Mouse (Mus musculus) forebrain, embryonic 11.5 days (tissue): ENCODE measurements at regions not wholly inside any gene's neighbourhood (a gene's known extent, or its start where the extent isn't known, plus 50 kb on each side); places are given as distances from the start of the nearest gene placed in this dataset.

ENCODE experiments used
- ATAC-seq: fragments of 200-750 bp; cut with Nextera tagmentation; replicated peaks from 2 replicates; pipeline ENCODE4 v1.8.0; 2017; ENCODE audit warnings: moderate TSS enrichment; ENCODE audit not compliant: low FRiP score
- DNase-seq: peaks from one replicate; pipeline ENCODE4 v3.0.0-alpha.2; 2017; ENCODE audit warnings: low spot score
- H3K27ac ChIP-seq: fragments of 300-500 bp; sonication (generic); 2 replicates; pipeline ENCODE4 v1.5.1; 2014; ENCODE audit warnings: low read depth, low read length
- H3K27me3 ChIP-seq: fragments of 300-500 bp; sonication (generic); 2 replicates; pipeline ENCODE4 v1.6.1; 2014; ENCODE audit warnings: mild to moderate bottlenecking, low read length, mixed read lengths; ENCODE audit not compliant: control insufficient read depth, insufficient read depth
- H3K36me3 ChIP-seq: fragments of 300-500 bp; sonication (generic); 2 replicates; pipeline ENCODE4 v1.6.1; 2014; ENCODE audit warnings: mild to moderate bottlenecking, low read length, moderate library complexity, mixed read lengths; ENCODE audit not compliant: control insufficient read depth, insufficient read depth
- H3K4me1 ChIP-seq: fragments of 300-500 bp; sonication (generic); replicated peaks from 2 replicates; pipeline ENCODE4 v1.6.1; 2014; ENCODE audit warnings: low read length, mixed read lengths; ENCODE audit not compliant: control insufficient read depth, insufficient read depth
- H3K4me2 ChIP-seq: fragments of 300-500 bp; sonication (generic); 2 replicates; pipeline ENCODE4 v1.6.1; 2014; ENCODE audit warnings: low read depth, mild to moderate bottlenecking, low read length, moderate library complexity, mixed read lengths; ENCODE audit not compliant: severe bottlenecking
- H3K4me3 ChIP-seq: fragments of 300-500 bp; sonication (generic); 2 replicates; pipeline ENCODE4 v1.5.1; 2014; ENCODE audit warnings: low read depth, low read length
- H3K9ac ChIP-seq: fragments of 300-500 bp; sonication (generic); 2 replicates; pipeline ENCODE4 v1.6.1; 2014; ENCODE audit warnings: low read length
- H3K9me3 ChIP-seq: fragments of 300-500 bp; sonication (generic); 2 replicates; pipeline ENCODE4 v1.6.1; 2016; ENCODE audit warnings: low read length, mixed read lengths; ENCODE audit not compliant: control insufficient read depth
- WGBS: fragments of 180-500 bp; shearing (Covaris S2); extraction: QIAGEN DNeasy Blood & Tissue Kit; methylation state at CpG from one replicate; pipeline ENCODE4 v1.1.7; 2014; 5-methylcytosine and 5-hydroxymethylcytosine counted together

- H3K36me3 ChIP-seq: no peaks in the 10 kb centered on the region
- WGBS: 90% methylated on average over 6 of the region's 6 CpGs
- H3K4me3 ChIP-seq: no peak overlapping the region
- no peaks in the 10 kb centered on the region for H3K9me3 ChIP-seq
- no peak for DNase-seq
- no peak overlapping the region for H3K9ac ChIP-seq
- no peak overlapping the region for H3K27ac ChIP-seq
- peaks cover 10% of the 10 kb centered on the region; the same call in 1 of the 2 replicates for H3K4me1 ChIP-seq
- ATAC-seq: no peak
- no peak overlapping the region for H3K4me2 ChIP-seq
- H3K27me3 ChIP-seq: no peaks in the 10 kb centered on the region
These were observed 100.9 kb downstream of the Zfp36l1 start for GRCm38 (mm10) chr12:80011916-80012315.

DNA sequence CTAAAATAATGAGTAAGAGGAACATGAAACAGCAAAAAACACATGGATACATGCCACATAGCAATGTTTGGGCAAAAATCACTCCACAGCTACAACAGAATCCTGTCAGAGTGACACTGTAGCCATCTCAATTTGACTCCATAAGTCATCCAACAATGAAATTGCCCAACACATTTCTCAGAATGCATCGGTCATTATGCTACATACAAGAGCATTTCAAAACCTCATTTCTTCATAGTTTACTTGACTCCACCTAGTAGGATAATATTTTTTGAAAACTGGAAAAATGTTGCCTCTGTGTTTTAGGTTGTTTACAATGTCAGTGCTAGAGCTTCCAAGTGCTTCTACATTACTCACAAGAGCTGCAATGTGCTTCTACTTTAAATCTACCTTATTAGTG lies 101.9 kb downstream of the Zfp36l1 start:
- H3K9ac ChIP-seq: no peak overlapping the region
- no peak for ATAC-seq
- H3K4me1 ChIP-seq: peaks cover 10% of the 10 kb centered on the region; the same call in 1 of the 2 replicates
- H3K27me3 ChIP-seq: no peaks in the 10 kb centered on the region
- no peaks in the 10 kb centered on the region for H3K36me3 ChIP-seq
- H3K9me3 ChIP-seq: no peaks in the 10 kb centered on the region
- no peak overlapping the region for H3K4me2 ChIP-seq
- no peak overlapping the region for H3K27ac ChIP-seq
- DNase-seq: no peak
- WGBS: 96% methylated on average over 1 of the region's 1 CpGs
- H3K4me3 ChIP-seq: no peak overlapping the region

- ATAC-seq (no peak), DNase-seq (no peak)
- Histone ChIP-seq H3K9me3 (no peaks in the 10 kb centered on the region), H3K27me3 (no peaks in the 10 kb centered on the region), H3K9ac (no peak overlapping the region), H3K27ac (no peak overlapping the region), H3K36me3 (no peaks in the 10 kb centered on the region), H3K4me2 (no peak overlapping the region), H3K4me3 (no peak overlapping the region), H3K4me1 (peaks cover 10% of the 10 kb centered on the region; the same call in 1 of the 2 replicates)
- WGBS: 62% methylated on average over 2 of the region's 2 CpGs
These were observed 102.6 kb downstream of the Zfp36l1 start for GRCm38 (mm10) chr12:80010220-80010619.

DNA sequence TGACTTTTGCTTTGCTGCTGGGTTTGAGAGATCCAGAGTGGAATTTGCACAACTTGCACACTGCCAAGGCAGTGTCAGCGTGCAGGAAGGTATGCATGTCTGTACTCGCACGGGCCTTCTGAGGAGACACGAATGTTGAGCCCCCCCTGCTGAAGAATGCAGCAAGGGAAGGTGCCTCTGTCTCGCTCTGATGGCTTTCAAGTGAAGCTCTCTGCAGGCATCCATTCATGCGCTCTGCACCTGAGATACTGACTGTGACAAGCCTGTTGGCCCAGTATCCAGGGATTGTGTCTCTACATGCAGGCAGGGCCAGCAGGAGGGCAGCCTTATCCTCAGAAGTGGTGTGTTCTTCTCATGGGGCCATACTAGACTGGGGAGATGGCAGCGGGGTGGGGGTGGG lies 105.0 kb downstream of the Zfp36l1 start:
- H3K4me1 ChIP-seq: 0 out of 2 replicates have a peak, but pooled peaks cover 2% of the 10 kb centered on the region
- H3K4me2 ChIP-seq: no peak overlapping the region
- WGBS: 22% methylated on average over 7 of the region's 7 CpGs
- no peak for DNase-seq
- no peak for ATAC-seq
- H3K4me3 ChIP-seq: no peak overlapping the region
- no peaks in the 10 kb centered on the region for H3K9me3 ChIP-seq
- H3K36me3 ChIP-seq: no peaks in the 10 kb centered on the region
- no peak overlapping the region for H3K9ac ChIP-seq
- no peak overlapping the region for H3K27ac ChIP-seq
- H3K27me3 ChIP-seq: no peaks in the 10 kb centered on the region

DNA sequence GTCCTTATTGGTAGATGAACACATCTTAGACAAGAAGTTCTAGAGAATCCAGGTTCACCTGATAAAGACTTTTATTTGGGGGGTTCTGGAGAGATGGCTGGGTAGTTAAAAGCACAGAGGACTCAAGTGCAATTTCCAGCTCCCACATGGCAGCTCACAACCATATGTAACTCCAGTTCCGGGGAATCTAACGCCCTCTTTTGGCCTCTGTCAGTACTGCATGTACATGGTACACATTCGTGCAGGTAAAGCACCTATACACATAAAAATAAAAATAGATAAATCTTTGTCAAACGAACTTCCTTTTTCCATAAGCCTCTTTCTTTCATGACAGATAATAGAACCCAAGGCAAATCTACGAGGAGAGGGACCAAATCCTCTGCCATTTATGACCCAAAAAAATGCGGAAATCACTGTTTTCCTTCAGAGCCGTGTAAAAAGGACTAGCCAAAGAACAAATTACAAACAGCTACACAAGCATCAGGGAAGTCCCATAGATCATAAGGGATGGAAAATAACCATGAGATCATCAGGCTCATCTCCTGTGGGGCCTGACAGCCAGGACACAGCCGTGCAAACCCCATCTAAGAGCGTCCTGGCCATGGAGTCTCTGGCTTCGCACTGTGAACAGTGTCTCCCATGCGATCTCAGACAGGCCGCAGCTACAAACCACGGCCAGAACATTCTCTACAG lies 107.4 kb downstream of the Zfp36l1 start:
- Histone ChIP-seq H3K27ac (no peak overlapping the region), H3K27me3 (no peaks in the 10 kb centered on the region), H3K4me3 (no peak overlapping the region), H3K4me1 (peaks cover 2% of the 10 kb centered on the region; the same call in 1 of the 2 replicates), H3K9me3 (no peaks in the 10 kb centered on the region), H3K9ac (no peak overlapping the region), H3K36me3 (no peaks in the 10 kb centered on the region), H3K4me2 (no peak overlapping the region)
- no peak for DNase-seq
- 90% methylated on average over 13 of the region's 13 CpGs for WGBS
- ATAC-seq: no peak

DNA sequence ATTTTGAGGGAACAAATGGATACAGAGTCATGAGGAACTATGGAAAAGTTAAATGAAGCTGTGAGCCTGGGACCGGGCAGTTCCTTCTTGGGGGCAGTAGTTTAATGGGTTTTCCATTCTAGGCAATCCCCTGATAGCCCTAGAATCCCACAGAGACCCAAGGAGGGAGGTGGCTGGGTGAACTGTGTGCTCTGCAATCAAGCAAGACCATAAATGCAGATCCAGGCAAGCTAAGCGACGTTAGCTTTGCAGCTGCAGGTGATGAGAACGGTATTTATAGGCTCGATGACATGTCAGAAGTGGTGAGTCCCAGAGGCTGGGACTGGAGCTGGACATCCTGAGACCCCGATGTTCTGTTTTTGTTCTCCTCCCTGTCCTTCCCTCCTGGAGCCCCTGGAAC lies 108.2 kb downstream of the Zfp36l1 start:
- H3K4me2 ChIP-seq: no peak overlapping the region
- ATAC-seq (no peak), DNase-seq (no peak)
- no peak overlapping the region for H3K4me3 ChIP-seq
- H3K36me3 ChIP-seq: no peaks in the 10 kb centered on the region
- 95% methylated on average over 6 of the region's 6 CpGs for WGBS
- peaks cover 2% of the 10 kb centered on the region; the same call in 1 of the 2 replicates for H3K4me1 ChIP-seq
- H3K27ac ChIP-seq: no peak overlapping the region
- H3K27me3 ChIP-seq: no peaks in the 10 kb centered on the region
- no peak overlapping the region for H3K9ac ChIP-seq
- H3K9me3 ChIP-seq: no peaks in the 10 kb centered on the region

GRCm38 (mm10) chr12:80003486-80003885 lies 109.3 kb downstream of the Zfp36l1 start:
- H3K4me2 ChIP-seq: no peak overlapping the region
- DNase-seq (no peak), ATAC-seq (no peak)
- no peak overlapping the region for H3K27ac ChIP-seq
- no peak overlapping the region for H3K4me3 ChIP-seq
- H3K27me3 ChIP-seq: no peaks in the 10 kb centered on the region
- peaks cover 2% of the 10 kb centered on the region; the same call in 1 of the 2 replicates for H3K4me1 ChIP-seq
- H3K36me3 ChIP-seq: no peaks in the 10 kb centered on the region
- no peaks in the 10 kb centered on the region for H3K9me3 ChIP-seq
- no peak overlapping the region for H3K9ac ChIP-seq
- 94% methylated on average over 12 of the region's 12 CpGs for WGBS

DNA sequence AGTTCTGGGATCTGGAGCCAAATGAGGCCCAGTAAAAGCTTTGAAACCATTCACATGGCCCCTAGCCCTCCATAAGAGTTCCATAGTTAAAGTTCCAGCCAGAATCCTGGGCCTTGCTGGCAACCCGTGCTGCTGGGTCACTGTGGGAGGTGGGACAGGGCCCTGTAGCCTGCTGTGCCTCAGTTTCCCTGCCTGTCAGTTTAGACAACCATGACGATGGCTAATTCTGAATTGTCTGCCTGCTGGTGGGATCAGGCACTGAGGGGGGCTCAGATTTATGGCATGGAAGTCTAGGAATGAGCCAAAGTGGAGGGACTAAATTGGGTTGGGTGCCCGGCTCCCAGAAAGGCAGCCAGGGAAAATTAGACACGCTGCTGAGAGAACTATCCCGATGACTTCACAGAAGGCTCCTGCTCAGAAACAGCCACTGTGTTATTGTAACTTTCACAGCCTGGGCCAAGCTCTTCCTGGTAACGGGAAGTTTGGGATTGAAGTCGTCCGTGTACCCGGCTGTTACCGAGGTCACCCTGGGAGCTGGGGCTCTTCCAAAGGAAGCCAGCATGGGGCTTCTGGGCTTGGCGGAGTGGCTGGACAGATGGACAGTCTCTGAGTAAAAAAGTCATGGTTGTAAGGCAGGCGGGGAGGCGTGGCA lies 110.2 kb downstream of the Zfp36l1 start:
- 82% methylated on average over 13 of the region's 13 CpGs for WGBS
- ATAC-seq (no peak), DNase-seq (no peak)
- Histone ChIP-seq H3K9ac (no peak overlapping the region), H3K27me3 (no peaks in the 10 kb centered on the region), H3K36me3 (no peaks in the 10 kb centered on the region), H3K27ac (no peak overlapping the region), H3K4me3 (no peak overlapping the region), H3K4me1 (peaks cover 1% of the 10 kb centered on the region; the same call in 1 of the 2 replicates), H3K9me3 (no peaks in the 10 kb centered on the region), H3K4me2 (no peak overlapping the region)

DNA sequence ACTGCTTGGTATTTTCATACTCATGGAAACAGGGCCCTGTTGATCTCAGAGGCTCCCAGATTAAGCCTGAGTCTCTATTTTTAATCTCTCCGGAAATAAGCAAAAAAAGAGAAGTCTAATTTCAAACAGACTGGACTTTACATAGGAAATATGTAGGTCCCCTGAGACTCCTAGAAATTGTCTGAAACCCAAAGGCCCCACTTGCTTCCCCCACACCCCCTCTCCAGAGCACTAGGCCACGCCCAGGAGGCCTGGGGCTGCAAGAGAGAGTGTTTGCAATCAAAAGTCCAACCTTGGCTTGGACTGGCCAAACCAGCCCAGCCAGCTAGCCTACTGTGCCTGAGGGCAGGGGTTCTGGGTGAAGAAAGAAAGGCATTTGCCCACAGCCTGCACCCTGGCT lies 111.0 kb downstream of the Zfp36l1 start:
- DNase-seq (no peak), ATAC-seq (no peak)
- no peaks in the 10 kb centered on the region for H3K27me3 ChIP-seq
- H3K4me3 ChIP-seq: no peak overlapping the region
- 88% methylated on average over 2 of the region's 2 CpGs for WGBS
- H3K4me1 ChIP-seq: no peaks in the 10 kb centered on the region; the same call in 1 of the 2 replicates
- H3K4me2 ChIP-seq: no peak overlapping the region
- no peaks in the 10 kb centered on the region for H3K36me3 ChIP-seq
- H3K9me3 ChIP-seq: no peaks in the 10 kb centered on the region
- no peak overlapping the region for H3K9ac ChIP-seq
- H3K27ac ChIP-seq: no peak overlapping the region
